Mouse (Mus musculus) layer of hippocampus, adult 11-12 months (tissue): ENCODE data around the gene Esm1.

Experiments
- DNase-seq: peaks from one replicate; pipeline ENCODE4 v3.0.0; 2022; ENCODE audit warnings: low spot score

Gene Esm1

GRCm38 (mm10) chr13:113209624-113210023, at the start of gene Esm1:
TSS of gene Esm1 (plus strand) at chr13:113209659.
- DNase-seq = no peak

- no peak for DNase-seq
Measured at GRCm38 (mm10) chr13:113164252-113165005, 45.0 kb upstream of the Esm1 start.

- no peak for DNase-seq
Measured at GRCm38 (mm10) chr13:113168018-113168534, 41.4 kb upstream of the Esm1 start.

GRCm38 (mm10) chr13:113170256-113170655, 39.2 kb upstream of the Esm1 start:
- no peak for DNase-seq

GRCm38 (mm10) chr13:113174162-113174561, 35.3 kb upstream of the Esm1 start:
- no peak for DNase-seq

GRCm38 (mm10) chr13:113183310-113183709, 26.1 kb upstream of the Esm1 start:
- no peak for DNase-seq

- DNase-seq = no peak
Measured at GRCm38 (mm10) chr13:113183720-113184119, 25.7 kb upstream of the Esm1 start.

- no peak for DNase-seq
Measured at GRCm38 (mm10) chr13:113196808-113197674, 12.4 kb upstream of the Esm1 start.

GRCm38 (mm10) chr13:113197872-113198502, 11.5 kb upstream of the Esm1 start:
- DNase-seq = no peak

GRCm38 (mm10) chr13:113199331-113199730, 10.1 kb upstream of the Esm1 start:
- DNase-seq = no peak

- DNase-seq = no peak
Measured at GRCm38 (mm10) chr13:113200726-113201125, 8.7 kb upstream of the Esm1 start.

- DNase-seq = no peak
Measured at GRCm38 (mm10) chr13:113201631-113202030, 7.8 kb upstream of the Esm1 start.

- no peak for DNase-seq
Measured at GRCm38 (mm10) chr13:113202184-113202583, 7.3 kb upstream of the Esm1 start.

- DNase-seq = no peak
Measured at GRCm38 (mm10) chr13:113203146-113203545, 6.3 kb upstream of the Esm1 start.

- DNase-seq = no peak
Measured at GRCm38 (mm10) chr13:113205346-113205745, 4.1 kb upstream of the Esm1 start.

GRCm38 (mm10) chr13:113211345-113211744, 1.9 kb downstream of the Esm1 start:
- DNase-seq = no peak

GRCm38 (mm10) chr13:113212401-113212800, 2.9 kb downstream of the Esm1 start:
- no peak for DNase-seq

- no peak for DNase-seq
Measured at GRCm38 (mm10) chr13:113213865-113214264, 4.4 kb downstream of the Esm1 start.

- DNase-seq = no peak
Measured at GRCm38 (mm10) chr13:113221851-113222250, 12.4 kb downstream of the Esm1 start.

- peak; percentile 68 for DNase-seq
Measured at GRCm38 (mm10) chr13:113224105-113224504, 14.6 kb downstream of the Esm1 start.

GRCm38 (mm10) chr13:113225811-113226210, 16.4 kb downstream of the Esm1 start, which contains the start of gene Gzmk:
TSS of gene Gzmk (minus strand) at chr13:113225908.
- DNase-seq = peak; percentile 38

GRCm38 (mm10) chr13:113227076-113227475, 17.6 kb downstream of the Esm1 start:
- DNase-seq = no peak
